Mouse (Mus musculus): Measurements from ENCODE around the gene Mup2. TPM values are rescaled to one million over a fixed set of nuclear protein-coding genes. Genes with fewer than 3 reads are reported as not detected.

Gene Mup2
- total RNA-seq (2023): not detected

DNA sequence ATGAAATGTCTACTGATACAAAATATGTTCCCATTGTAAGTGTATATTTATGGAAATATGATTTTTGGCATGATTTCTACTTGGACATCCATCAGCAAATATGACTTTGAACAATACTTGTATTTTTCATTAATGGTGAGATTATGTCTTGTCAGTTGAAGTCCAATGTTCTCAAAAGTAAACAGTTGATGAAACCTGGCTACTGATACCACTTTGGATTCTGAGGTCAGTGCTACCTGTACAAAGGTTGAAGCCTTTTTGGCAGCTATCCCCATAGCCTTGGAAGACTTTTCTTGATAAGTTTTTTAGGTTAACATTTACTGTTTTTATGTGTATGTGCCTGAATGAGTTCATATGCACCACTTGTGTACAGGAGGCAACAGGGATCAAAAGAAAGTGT lies at the start of gene Mup2:
TSS of gene Mup2 (minus strand) at position 101 of the 400 bp plus-strand sequence.

Other genes starting within 250 kb of the Mup2 start
- gene Slc46a2, start 239.2 kb downstream of the Mup2 start, total RNA-seq (2023): not detected
- gene Mup4, start 193.6 kb downstream of the Mup2 start, total RNA-seq (2023): not detected
- not detected for gene Mup6, start 190.0 kb downstream of the Mup2 start, total RNA-seq (2023)
- not detected for gene Mup7, start 83.8 kb downstream of the Mup2 start, total RNA-seq (2023)
- gene Mup8, start 68.3 kb upstream of the Mup2 start, total RNA-seq (2023): not detected

All from CD8-positive naive resting alpha-beta T cell, adult 57 days (primary cell).